Mouse (Mus musculus): Measurements from ENCODE around the gene Odf3b. TPM values are rescaled to one million over a fixed set of nuclear protein-coding genes. Genes with fewer than 3 reads are reported as not detected.

Gene Odf3b
- total RNA-seq (2021) = under 1 TPM; 0.58 to 0.73 TPM
- long read RNA-seq, experiment 1 = 0 reads
- long read RNA-seq, experiment 2 = 0 reads

- no peak for DNase-seq (ENCODE audit: low spot score in 2 of 2)
Measured at GRCm38 (mm10) chr15:89378831-89379401, at the start of gene Odf3b. TSS of gene Odf3b (minus strand) at chr15:89379282.

- no peak for DNase-seq (ENCODE audit: low spot score in 2 of 2)
Measured at GRCm38 (mm10) chr15:89428136-89428790, 49.2 kb upstream of the Odf3b start.

GRCm38 (mm10) chr15:89426716-89427115 lies 47.6 kb upstream of the Odf3b start:
- DNase-seq (ENCODE audit: low spot score in 2 of 2) = no peak

GRCm38 (mm10) chr15:89425711-89426121 lies 46.6 kb upstream of the Odf3b start, which contains the start of gene Cpt1b:
TSS of gene Cpt1b (minus strand) at chr15:89425863.
- no peak for DNase-seq (ENCODE audit: low spot score in 2 of 2)

GRCm38 (mm10) chr15:89424621-89425020 lies 45.5 kb upstream of the Odf3b start:
- DNase-seq (ENCODE audit: low spot score in 2 of 2) = no peak

- no peak for DNase-seq (ENCODE audit: low spot score in 2 of 2)
Measured at GRCm38 (mm10) chr15:89421938-89422337, 42.9 kb upstream of the Odf3b start.

GRCm38 (mm10) chr15:89415282-89415681 lies 36.2 kb upstream of the Odf3b start:
- DNase-seq (ENCODE audit: low spot score in 2 of 2) = no peak

- no peak for DNase-seq (ENCODE audit: low spot score in 2 of 2)
Measured at GRCm38 (mm10) chr15:89410118-89410517, 31.0 kb upstream of the Odf3b start, which contains the start of gene Syce3. TSS of gene Syce3 (minus strand) at chr15:89410503.

- DNase-seq (ENCODE audit: low spot score in 2 of 2) = no peak
Measured at GRCm38 (mm10) chr15:89406691-89407090, 27.6 kb upstream of the Odf3b start.

GRCm38 (mm10) chr15:89404831-89405623 lies 25.9 kb upstream of the Odf3b start:
- DNase-seq (ENCODE audit: low spot score in 2 of 2) = no peak

- DNase-seq (ENCODE audit: low spot score in 2 of 2) = no peak
Measured at GRCm38 (mm10) chr15:89402471-89402870, 23.4 kb upstream of the Odf3b start.

GRCm38 (mm10) chr15:89399716-89400115 lies 20.6 kb upstream of the Odf3b start:
- peak in 1 of 2 experiments; percentile 4 for DNase-seq (ENCODE audit: low spot score in 2 of 2)

- no peak for DNase-seq (ENCODE audit: low spot score in 2 of 2)
Measured at GRCm38 (mm10) chr15:89398146-89398545, 19.1 kb upstream of the Odf3b start.

GRCm38 (mm10) chr15:89396883-89397282 lies 17.8 kb upstream of the Odf3b start:
- no peak for DNase-seq (ENCODE audit: low spot score in 2 of 2)

GRCm38 (mm10) chr15:89390081-89390480 lies 11.0 kb upstream of the Odf3b start:
- DNase-seq (ENCODE audit: low spot score in 2 of 2) = no peak

- DNase-seq (ENCODE audit: low spot score in 2 of 2) = peak in 1 of 2 experiments; percentile 7
Measured at GRCm38 (mm10) chr15:89387127-89387526, 8.0 kb upstream of the Odf3b start.

- no peak for DNase-seq (ENCODE audit: low spot score in 2 of 2)
Measured at GRCm38 (mm10) chr15:89384617-89385016, 5.5 kb upstream of the Odf3b start, which contains the start of gene Klhdc7b. TSS of gene Klhdc7b (plus strand) at chr15:89384917.

GRCm38 (mm10) chr15:89379429-89379828 lies 347 bp upstream of the Odf3b start:
- DNase-seq (ENCODE audit: low spot score in 2 of 2) = no peak

- no peak for DNase-seq (ENCODE audit: low spot score in 2 of 2)
Measured at GRCm38 (mm10) chr15:89377938-89378828, 899 bp downstream of the Odf3b start.

GRCm38 (mm10) chr15:89377362-89377761 lies 1.7 kb downstream of the Odf3b start:
- DNase-seq (ENCODE audit: low spot score in 2 of 2) = no peak

- no peak for DNase-seq (ENCODE audit: low spot score in 2 of 2)
Measured at GRCm38 (mm10) chr15:89376957-89377356, 2.1 kb downstream of the Odf3b start, which contains the start of gene Tymp. TSS of gene Tymp (minus strand) at chr15:89377039.

All from adrenal gland, adult 18-20 months (tissue).